Mouse (Mus musculus): ENCODE results near the gene Ppy.

The Ppy gene

DNA sequence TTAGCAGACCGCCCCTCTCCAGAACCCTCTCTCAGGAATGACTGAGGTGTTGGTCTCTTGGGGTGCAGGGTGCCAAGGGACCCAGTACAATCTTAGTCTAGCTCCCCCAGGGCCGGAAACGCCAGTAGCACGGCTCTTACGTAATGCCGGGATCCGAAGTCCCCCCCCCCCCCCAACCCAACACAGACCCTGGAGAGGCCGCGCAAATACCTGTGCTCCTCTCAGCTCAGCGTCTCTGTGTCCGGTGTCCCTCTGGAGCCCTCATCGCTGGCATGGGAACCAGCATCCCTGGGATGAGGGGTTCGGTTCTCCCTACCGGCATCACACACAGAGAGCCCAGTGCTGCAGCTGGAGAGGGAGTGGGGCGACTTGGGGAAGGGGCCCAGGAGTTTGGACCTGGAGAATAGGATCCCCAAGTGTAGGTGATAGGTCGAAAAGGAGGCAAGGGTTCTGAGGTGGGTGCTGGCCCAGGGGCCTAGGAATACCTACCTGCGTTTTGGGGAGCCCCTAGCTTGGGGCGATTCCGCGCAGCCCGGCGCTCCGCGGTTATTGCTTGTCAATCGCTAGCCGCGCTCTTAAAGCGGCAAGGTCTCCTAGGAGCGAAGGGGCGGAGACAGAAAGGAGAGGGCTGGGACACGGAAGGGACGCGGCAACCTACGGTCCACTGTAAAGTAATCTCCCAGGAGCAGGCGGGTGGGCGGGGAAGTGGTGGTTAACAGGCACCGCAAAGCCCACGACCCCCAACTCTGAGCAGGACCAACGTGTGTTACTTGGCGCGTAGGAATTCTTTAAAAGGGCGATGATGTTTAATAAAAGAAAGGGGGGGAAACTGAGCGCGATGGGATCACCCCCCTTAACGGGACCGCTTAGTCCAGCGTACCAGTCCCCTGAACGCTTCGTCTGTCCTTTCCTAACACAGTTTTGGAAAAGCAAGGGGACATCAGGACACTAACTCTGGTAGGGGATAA, 12.9 kb downstream of the Ppy start, which contains the start of gene Mpp2:
TSS of gene Mpp2 (minus strand) at position 585 of the 968 bp plus-strand sequence.
- DNase-seq (ENCODE audit: low read depth, low spot score) = peak; percentile 73

DNA sequence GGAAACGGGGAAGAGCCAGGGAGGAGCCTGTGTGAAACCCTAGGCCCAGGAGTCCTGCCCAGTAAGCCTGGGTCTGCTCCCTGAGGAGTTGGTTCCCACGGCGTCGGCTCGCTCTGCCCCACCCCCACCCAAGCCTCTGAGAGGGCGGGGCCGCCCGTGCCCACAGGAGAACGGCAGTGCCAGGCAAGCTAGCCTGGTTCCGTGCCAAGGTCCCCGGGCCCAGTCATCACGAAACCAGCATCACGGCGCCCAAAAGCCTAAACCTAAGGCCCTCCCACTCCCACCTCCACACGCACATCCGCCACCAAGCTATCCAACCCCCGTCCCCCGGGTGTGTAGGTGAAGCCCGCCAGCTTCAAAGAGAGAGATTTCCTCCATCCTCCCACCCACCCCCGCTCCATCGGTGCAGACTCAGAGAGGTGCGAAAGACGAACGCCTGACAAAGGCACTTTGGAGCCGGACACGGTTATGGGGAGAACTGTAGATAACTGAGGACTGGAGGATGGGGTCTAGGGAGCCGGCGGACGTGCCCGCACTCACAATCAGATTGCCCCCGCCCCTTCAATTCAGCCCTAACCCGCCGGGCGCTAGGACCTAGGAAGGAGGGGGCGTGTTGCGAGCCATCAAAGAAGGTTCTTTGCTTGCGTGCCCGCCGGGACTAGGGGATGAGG, 13.9 kb downstream of the Ppy start:
- peak; percentile 93 for DNase-seq (ENCODE audit: low read depth, low spot score)

DNA sequence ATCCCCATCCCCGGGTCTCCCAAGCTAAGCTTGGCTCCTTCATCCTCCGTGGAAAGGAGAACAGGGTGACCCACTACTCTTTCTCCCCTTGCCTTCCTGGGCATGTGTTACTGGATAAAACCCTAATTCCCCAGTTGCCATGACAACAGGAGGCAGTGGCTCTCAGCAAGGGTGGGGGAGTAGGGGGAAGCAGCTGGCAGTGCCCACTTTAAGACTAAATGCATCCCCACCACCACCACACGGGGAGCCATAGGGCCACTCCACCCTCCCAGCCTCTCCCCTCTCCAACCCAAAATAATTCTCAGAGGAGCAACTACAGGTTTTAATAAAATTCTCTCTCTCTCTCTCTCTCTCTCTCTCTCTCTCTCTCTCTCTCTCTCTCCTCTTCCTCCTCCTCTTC, 14.8 kb downstream of the Ppy start:
- peak; percentile 52 for DNase-seq (ENCODE audit: low read depth, low spot score)

DNA sequence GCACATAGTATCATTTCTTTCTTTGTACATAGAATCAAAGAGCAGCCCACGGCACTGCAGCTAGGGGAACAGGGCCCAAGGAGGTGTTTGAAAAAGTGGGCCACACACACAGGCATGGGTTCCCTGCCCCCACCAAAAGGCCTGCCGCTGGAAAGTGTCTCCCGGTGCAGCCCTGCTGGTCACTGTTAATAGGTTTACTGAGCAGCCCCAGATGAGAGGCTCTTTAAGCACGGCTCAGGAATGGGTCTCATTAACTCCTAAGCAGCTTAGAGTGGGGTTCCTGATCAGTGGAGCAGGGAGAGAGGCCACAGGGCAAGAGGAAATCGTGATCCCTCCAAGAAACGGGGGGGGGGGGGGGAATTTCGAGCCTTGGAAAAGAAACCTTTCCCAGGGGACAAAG, 17.0 kb downstream of the Ppy start:
- DNase-seq (ENCODE audit: low read depth, low spot score) = no peak

DNA sequence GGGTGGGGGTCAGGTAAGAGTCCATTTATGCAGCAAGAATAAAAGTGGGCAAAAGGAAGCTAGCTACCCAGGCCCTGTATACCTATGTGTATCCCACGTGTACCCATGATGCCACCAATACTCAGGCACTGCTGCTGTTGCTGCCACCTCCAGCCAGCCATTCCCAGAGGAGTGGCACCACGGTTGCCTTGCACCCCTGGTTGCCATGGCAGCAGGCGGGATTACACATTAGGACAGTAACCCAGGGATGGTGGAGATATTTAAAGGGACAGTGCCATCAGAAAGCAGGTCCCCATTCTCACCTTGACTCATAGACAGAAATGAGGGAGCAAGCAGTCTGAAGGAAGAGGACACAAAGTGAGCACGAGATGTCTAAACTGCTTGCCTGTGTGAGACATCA, 17.9 kb downstream of the Ppy start:
- DNase-seq (ENCODE audit: low read depth, low spot score) = no peak

DNA sequence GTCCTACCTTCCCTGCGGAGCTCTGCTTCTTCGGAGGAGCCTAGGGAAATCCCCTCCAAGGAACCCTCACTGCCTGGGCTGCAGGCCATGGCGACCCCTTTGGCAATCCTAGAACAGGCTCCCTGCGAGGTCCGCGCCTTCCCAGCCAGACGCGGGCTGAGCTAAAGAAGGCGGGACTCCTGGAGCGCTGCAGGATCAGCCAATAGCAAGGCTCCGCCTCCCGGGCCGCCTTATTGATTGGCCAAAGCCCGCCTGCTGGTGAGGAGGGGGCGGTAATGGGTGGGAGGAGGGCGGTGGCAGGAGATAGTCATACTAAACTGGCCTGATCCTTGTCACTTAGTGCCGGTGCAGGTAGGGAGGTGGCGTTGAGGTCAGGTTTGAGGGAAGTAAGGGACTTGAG, 18.8 kb downstream of the Ppy start:
- DNase-seq (ENCODE audit: low read depth, low spot score) = peak; percentile 15

DNA sequence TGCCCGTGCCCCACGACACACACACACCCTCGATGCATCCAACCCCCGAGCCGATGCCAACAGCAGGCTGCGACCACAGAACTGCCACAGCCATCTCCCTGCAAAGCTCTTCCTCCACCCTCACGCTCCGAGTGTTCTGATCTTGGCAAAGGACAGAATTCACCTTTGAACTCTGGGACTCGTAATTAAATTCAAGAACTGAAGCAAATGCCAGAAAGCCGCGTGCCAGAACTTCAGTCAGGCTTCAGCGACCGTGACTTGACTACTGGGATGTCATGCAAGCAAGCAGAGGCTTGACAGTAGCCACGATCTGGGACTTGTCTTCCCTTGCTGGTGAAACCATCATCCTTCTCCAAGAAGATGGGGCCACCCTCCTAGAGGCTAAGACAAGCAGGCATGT, 27.4 kb downstream of the Ppy start:
- DNase-seq (ENCODE audit: low read depth, low spot score) = no peak

DNA sequence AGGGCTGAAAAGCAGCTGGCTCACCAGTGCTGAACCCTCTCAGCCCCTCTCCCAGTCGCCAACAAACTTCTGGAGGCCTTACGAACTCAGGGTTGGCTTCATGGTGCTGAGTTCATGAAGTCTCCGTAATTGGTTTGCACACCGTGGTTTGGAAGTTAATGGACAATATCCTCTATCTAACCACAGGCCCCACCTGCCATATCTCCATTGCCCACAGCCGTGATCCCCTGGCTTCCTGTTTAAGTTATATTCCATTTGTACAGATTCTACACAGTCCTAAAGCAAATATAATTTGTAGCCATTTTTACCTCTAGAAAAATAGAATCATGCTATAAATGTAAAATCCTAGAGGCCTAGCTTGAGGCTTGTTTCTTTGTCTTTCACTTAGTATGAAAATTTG, 28.4 kb downstream of the Ppy start:
- DNase-seq (ENCODE audit: low read depth, low spot score) = no peak

DNA sequence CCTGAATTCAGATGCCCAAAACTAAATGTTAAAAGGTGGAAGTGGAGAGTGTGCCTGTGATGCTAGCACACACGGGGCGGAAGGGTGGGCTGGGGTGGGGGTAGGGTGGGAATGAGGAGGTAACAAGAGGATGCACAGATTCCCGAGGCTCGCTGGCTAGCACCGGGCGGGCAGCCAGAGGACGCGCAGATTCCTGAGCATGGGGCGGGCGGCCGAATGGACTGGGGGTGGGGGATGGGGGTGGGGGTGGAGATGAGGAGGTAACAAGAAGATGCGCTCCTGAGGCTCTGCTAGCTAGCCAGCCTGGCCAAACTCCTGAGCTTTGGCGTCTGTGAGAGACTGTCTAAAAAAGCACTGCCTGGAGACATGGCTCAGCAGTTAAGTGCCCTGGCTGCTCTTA, 30.7 kb downstream of the Ppy start:
- DNase-seq (ENCODE audit: low read depth, low spot score) = no peak

DNA sequence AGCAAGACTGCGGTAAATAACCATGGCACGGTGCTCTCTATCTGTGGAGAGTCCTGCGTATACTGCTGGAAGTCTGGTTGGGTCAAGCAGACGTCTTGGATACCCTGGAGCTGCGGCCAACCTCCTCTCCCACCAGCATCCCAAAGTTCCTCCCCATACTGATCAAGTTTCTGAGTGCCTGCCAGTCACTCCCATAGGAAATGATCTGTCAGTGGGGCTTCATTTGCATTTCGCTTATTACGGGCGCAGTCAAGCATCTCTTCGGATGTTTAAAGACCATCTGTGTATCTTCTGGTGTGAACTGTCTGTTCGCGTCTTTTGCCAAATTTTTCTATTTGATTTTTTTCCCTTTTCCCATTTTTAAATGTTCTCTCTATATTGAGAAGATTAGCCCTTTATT, 31.5 kb downstream of the Ppy start:
- DNase-seq (ENCODE audit: low read depth, low spot score) = no peak

DNA sequence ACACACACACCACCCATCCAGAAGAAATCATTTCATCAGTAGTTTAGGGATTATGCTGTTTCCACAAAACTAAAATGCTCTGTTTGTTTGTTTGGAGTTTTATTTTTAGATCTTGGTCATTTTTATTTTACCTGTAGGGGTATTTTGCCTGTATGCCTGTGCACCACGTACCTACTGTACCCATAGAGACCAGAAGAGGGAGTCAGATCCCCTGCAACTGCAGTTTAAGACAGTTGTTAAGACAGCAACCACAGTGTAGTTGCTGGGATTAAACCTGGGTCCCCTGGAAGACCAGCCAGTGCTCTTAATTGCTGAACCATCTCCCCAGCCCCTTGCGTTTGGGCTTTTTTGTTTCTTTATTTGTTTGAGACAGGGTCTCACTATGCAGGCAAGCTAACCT, 32.1 kb downstream of the Ppy start:
- peak; percentile 40 for DNase-seq (ENCODE audit: low read depth, low spot score)

DNA sequence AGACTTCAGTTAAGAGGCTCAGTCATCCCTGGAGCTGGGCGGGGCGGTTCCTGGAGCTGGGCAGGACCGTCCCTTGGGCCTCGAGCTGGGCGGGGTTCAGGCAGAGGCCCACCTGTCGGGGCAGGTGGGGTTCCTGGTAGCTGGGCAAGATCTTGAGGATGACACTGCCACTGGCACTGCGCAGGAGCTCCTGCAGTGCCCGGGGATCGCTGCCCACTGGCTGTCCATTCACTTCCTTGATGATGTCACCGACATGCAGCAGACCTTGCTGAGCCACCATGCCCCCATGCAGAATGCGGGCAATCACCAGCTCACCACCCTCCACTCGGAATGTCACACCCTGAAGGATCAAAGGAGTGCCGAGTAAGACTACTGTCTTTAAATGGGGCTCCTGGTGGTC, 38.0 kb downstream of the Ppy start:
- no peak for DNase-seq (ENCODE audit: low read depth, low spot score)

DNA sequence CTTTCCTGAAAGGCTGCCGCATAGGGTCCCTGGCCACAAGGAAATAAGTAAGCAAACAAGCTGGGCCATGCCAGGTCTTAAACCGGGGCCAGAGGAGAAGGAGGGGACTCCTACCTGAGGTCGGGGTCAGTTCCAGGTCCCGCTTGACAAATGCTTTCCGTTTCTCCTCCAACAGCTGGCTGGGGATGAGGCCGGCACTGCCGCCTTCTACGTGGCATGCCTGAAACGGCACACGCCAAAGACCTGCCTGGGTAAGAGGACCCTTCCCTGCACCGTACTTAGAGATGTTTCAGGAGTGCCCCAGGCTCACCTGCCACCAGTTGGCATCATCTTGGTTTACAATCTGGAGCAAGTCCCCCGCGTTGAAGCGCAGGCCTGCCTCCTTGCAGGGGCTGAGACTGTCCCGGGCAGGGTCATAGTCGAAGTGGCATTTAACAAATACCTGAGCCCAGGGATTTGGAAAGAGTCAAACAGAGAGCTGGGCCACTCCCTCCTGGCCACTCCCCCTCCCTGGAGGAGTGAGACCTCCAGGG, 39.1 kb downstream of the Ppy start:
- no peak for DNase-seq (ENCODE audit: low read depth, low spot score)

DNA sequence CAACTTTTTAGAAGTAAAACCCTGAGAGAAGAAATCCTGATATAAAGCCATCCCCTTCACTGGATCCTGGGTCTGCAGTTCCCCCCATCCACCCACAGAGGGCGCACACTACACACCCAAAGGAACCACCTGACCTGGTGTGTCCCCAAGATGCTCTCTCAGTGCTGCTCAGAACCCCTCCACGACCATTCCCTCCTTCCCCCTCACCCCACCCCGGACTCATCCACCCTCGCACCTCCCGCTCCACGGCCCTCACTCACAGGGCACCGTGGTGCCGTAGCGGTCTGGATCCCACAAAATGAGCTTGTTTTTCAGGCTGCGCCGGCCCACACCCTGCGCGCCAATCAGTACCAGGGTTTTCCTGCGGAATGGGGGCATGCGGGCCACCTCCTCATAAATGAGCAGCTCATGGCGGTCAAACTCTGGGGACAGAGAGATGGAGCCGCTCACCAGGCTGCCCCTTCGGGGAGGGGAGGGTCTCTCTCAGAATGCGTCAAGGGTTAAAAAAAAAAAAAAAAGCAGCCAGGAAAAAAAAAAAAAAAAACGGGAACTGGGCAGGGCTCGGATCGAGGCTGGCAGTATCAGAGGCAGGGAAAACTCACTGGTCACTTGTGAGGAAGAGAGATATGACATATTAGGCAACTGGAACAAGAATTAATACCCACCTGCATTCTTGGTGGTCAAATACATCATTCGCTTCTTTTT, 39.7 kb downstream of the Ppy start:
- DNase-seq (ENCODE audit: low read depth, low spot score) = peak; percentile 80

DNA sequence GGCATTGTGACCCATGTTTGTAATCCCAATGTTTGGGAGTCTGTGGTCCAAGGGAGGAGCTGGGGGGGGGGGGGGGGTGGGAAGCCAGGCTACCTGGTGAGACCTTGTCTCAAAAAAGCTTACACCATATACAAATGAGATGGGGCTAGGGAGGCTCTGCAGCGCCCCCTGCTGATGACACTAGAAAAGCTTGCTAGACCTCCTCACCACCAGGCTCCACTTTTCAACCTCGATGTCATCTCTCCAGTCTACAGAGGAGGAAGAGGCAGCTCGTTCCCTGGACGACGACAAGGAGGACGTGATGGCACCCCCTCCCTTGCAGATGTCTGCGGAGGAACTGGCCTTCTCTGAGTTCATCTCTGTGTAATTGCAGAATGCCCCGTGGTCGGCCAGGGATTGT, 47.3 kb downstream of the Ppy start:
- DNase-seq (ENCODE audit: low read depth, low spot score) = peak; percentile 64

DNA sequence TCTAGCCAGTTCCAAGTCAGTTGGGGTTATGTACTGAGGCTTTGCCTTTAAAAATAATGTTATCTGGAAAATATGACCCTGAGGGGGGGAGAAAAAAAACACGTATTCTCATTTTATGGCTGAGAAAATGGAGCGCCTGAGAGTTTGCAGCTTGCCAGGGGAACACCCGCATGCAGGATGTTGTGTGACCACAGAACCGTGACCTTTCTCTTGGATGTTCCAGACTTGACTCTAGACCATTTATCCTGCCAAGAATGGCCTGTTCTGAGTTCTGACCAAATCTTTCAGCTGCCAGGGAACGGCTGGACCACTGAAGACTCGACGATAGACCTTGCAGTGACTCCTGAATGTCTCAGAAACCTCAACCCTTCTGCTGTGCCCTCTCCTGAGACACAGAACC, 47.9 kb downstream of the Ppy start:
- DNase-seq (ENCODE audit: low read depth, low spot score) = no peak

DNA sequence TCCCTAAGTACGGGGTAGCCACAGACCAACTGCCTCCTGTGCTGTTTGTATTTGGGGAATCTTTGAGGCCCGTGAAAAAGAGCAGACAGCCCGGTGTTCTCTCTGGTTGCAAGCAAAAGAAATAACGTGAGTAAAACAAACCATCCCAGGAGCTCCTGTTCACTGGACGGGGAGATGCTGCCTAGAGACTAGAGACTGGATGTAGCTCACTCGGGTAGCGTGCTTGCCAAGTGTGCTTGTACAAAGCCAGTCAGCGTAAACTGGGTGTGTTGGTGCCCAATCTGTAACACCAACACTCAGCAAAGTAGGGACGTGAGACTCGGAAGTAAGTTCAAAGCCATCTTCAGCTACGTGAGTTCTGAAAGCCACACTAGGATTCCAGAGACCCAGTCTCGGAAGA, 48.4 kb downstream of the Ppy start:
- no peak for DNase-seq (ENCODE audit: low read depth, low spot score)

DNA sequence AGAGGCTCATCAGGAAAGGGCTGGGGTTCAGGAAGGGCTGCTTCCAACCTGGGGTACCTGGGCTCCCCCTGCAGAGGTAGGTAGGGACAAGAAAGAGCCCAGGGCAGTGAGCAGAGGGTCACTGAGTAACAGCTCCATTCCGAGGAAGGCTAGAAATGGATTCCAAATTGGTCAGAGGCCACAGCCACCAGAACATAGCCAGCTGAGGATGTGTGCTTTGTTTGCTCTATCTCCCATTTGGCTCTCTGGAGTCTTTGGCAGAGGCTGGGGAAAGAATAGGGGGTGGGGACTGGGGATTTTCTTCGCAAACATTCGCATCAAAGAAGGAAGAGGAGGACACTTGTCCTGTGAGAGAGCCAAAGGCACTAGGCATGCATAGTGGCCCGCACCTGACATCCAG, 49.2 kb downstream of the Ppy start:
- DNase-seq (ENCODE audit: low read depth, low spot score) = no peak

DNA sequence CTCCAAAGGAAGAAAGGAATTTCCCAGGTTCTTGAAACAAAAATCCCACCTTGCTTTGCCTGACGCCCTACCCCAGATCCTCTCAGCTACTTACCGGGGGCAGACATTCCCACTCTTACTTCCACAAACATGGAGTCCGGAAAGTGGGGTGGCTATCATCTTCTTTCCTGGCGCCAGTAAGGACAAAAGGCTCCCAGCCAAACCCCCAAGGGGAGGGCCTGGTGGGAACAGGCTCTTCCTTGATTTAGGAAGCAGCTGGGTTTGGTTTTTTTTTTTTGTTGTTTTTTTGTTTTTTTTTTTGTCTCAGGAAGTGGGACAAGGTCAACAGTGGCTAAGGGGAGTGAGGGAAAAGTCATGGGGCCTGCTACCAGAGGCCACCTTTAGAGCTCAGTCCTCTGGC, 49.6 kb downstream of the Ppy start:
- DNase-seq (ENCODE audit: low read depth, low spot score) = no peak
